Mouse (Mus musculus) MEL (cell line): ENCODE results near the gene Ager. TPM values are rescaled to one million over a fixed set of nuclear protein-coding genes. Genes with fewer than 3 reads are reported as not detected.

Experiments used
- DNase-seq: peaks from one replicate; pipeline ENCODE4 v3.0.0; 2011; ENCODE audit warnings: low read depth, low spot score
- H3K27ac ChIP-seq: 2 replicates; pipeline ENCODE4 v1.5.1; 2012; ENCODE audit warnings: low read depth, mild to moderate bottlenecking, control low read depth, low read length, moderate library complexity; ENCODE audit not compliant: control insufficient read depth
- H3K27me3 ChIP-seq, 2 experiments: fragments of 150-350 bp in 1 of 2; sonication (generic) in 1 of 2; 2 replicates each; pipeline ENCODE4 v1.6.1; 2012; ENCODE audit warnings: low read length in 2 of 2, mild to moderate bottlenecking in 2 of 2, improper control_type of control experiment in 1 of 2, moderate library complexity in 1 of 2; ENCODE audit not compliant: insufficient read depth in 2 of 2, control insufficient read depth in 1 of 2
- H3K36me3 ChIP-seq, 2 experiments: 2 replicates each; pipeline ENCODE4 v1.6.1; 2012 to 2014; ENCODE audit warnings: low read length in 2 of 2, improper control_type of control experiment in 1 of 2, inconsistent platforms in 1 of 2, mild to moderate bottlenecking in 1 of 2; ENCODE audit not compliant: insufficient read depth in 2 of 2, control insufficient read depth in 1 of 2
- H3K4me1 ChIP-seq, 2 experiments: fragments of 150-350 bp in 1 of 2; sonication (generic) in 1 of 2; 2 replicates each; pipeline ENCODE4 v1.6.1; 2012; ENCODE audit warnings: low read length in 2 of 2, improper control_type of control experiment in 1 of 2, mild to moderate bottlenecking in 1 of 2; ENCODE audit not compliant: insufficient read depth in 2 of 2, control insufficient read depth in 1 of 2
- H3K4me3 ChIP-seq, 2 experiments: fragments of 150-350 bp in 1 of 2; sonication (generic) in 1 of 2; 2 replicates each; pipeline ENCODE4 v1.5.1; 2012; ENCODE audit warnings: low read depth in 2 of 2, low read length in 2 of 2, mild to moderate bottlenecking in 2 of 2, moderate library complexity in 2 of 2, control low read depth in 1 of 2, improper control_type of control experiment in 1 of 2; ENCODE audit not compliant: control insufficient read depth in 1 of 2, insufficient read depth in 1 of 2
- H3K79me2 ChIP-seq: 2 replicates; pipeline ENCODE4 v1.6.1; 2012; ENCODE audit warnings: mild to moderate bottlenecking, low read length, moderate library complexity; ENCODE audit not compliant: control insufficient read depth, poor library complexity, insufficient read depth
- H3K9ac ChIP-seq: 2 replicates; pipeline ENCODE4 v1.6.1; 2012; ENCODE audit warnings: low read depth, mild to moderate bottlenecking, control low read depth, low read length, moderate library complexity; ENCODE audit not compliant: control insufficient read depth, poor library complexity, severe bottlenecking
- H3K9me3 ChIP-seq: fragments of 150-350 bp; sonication (generic); replicated peaks from 2 replicates; pipeline ENCODE4 v1.6.1; 2012; ENCODE audit warnings: mild to moderate bottlenecking, low read length, improper control_type of control experiment, moderate library complexity; ENCODE audit not compliant: insufficient read depth
- BHLHE40 ChIP-seq: IDR thresholded peaks from 2 replicates; pipeline ENCODE4 v1.6.1; 2012; ENCODE audit warnings: low read depth, mild to moderate bottlenecking, inconsistent platforms, low read length, improper control_type of control experiment, borderline replicate concordance
- CHD1 ChIP-seq: IDR thresholded peaks from 2 replicates; pipeline ENCODE4 v1.6.1; 2012; ENCODE audit warnings: low read depth, mild to moderate bottlenecking, inconsistent platforms, low read length, improper control_type of control experiment
- CHD2 ChIP-seq: IDR thresholded peaks from 2 replicates; pipeline ENCODE4 v1.6.1; 2011; ENCODE audit warnings: low read length, improper control_type of control experiment
- CTCF ChIP-seq, 3 experiments: IDR thresholded peaks in 2 of 3; conservative IDR thresholded peaks in 1 of 3; 2 replicates each; pipeline ENCODE4 v1.5.1; 2011 to 2012; ENCODE audit warnings: low read length in 3 of 3, low read depth in 2 of 3, mild to moderate bottlenecking in 2 of 3, improper control_type of control experiment in 1 of 3, inconsistent platforms in 1 of 3, mixed read lengths in 1 of 3, moderate library complexity in 1 of 3; ENCODE audit not compliant: control insufficient read depth in 1 of 3, insufficient read depth in 1 of 3, poor library complexity in 1 of 3, severe bottlenecking in 1 of 3
- EP300 ChIP-seq, 2 experiments: IDR thresholded peaks; 2 replicates each; pipeline ENCODE4 v1.6.1; 2011; ENCODE audit warnings: improper control_type of control experiment in 2 of 2, low read length in 2 of 2, low read depth in 1 of 2, mild to moderate bottlenecking in 1 of 2
- ETS1 ChIP-seq: IDR thresholded peaks from 2 replicates; pipeline ENCODE4 v1.6.1; 2012; ENCODE audit warnings: low read depth, mild to moderate bottlenecking, inconsistent platforms, low read length, improper control_type of control experiment, moderate library complexity
- GABPA ChIP-seq: IDR thresholded peaks from 2 replicates; pipeline ENCODE4 v1.6.1; 2012; ENCODE audit warnings: low read depth, mild to moderate bottlenecking, inconsistent platforms, low read length, improper control_type of control experiment, moderate library complexity
- GATA1 ChIP-seq: IDR thresholded peaks from 2 replicates; pipeline ENCODE4 v1.6.1; 2011; ENCODE audit warnings: low read depth, low read length, improper control_type of control experiment
- HCFC1 ChIP-seq: IDR thresholded peaks from 2 replicates; pipeline ENCODE4 v1.6.1; 2012; ENCODE audit warnings: low read depth, mild to moderate bottlenecking, inconsistent platforms, low read length, improper control_type of control experiment, moderate library complexity
- JUND ChIP-seq: IDR thresholded peaks from 2 replicates; pipeline ENCODE4 v1.6.1; 2011; ENCODE audit warnings: low read depth, mild to moderate bottlenecking, improper control_type of control experiment, low read length
- KAT2A ChIP-seq: conservative IDR thresholded peaks from 2 replicates; pipeline ENCODE4 v1.6.1; 2012; ENCODE audit warnings: low read depth, low read length, improper control_type of control experiment, inconsistent platforms
- MAX ChIP-seq: IDR thresholded peaks from 2 replicates; pipeline ENCODE4 v1.6.1; 2011; ENCODE audit warnings: low read length, improper control_type of control experiment
- MEF2A ChIP-seq: IDR thresholded peaks from 2 replicates; pipeline ENCODE4 v1.6.1; 2014; ENCODE audit warnings: low read depth, mild to moderate bottlenecking, inconsistent platforms, low read length, improper control_type of control experiment; ENCODE audit not compliant: poor library complexity, insufficient replicate concordance, severe bottlenecking; ENCODE audit errors: extremely low read depth
- MXI1 ChIP-seq: IDR thresholded peaks from 2 replicates; pipeline ENCODE4 v1.6.1; 2011; ENCODE audit warnings: mild to moderate bottlenecking, low read depth, low read length, improper control_type of control experiment
- MYB ChIP-seq: IDR thresholded peaks from 2 replicates; pipeline ENCODE4 v1.6.1; 2011; ENCODE audit warnings: mild to moderate bottlenecking, low read depth, low read length, improper control_type of control experiment
- NELFE ChIP-seq: IDR thresholded peaks from 2 replicates; pipeline ENCODE4 v1.6.1; 2011; ENCODE audit warnings: low read depth, low read length, improper control_type of control experiment
- NRF1 ChIP-seq: IDR thresholded peaks from 2 replicates; pipeline ENCODE4 v1.6.1; 2014; ENCODE audit warnings: low read depth, mild to moderate bottlenecking, inconsistent platforms, low read length, improper control_type of control experiment, moderate library complexity; ENCODE audit not compliant: poor library complexity, insufficient read depth, severe bottlenecking
- POLR2A ChIP-seq, 2 experiments: IDR thresholded peaks; 2 replicates each; pipeline ENCODE4 v1.6.1; 2011 to 2012; ENCODE audit warnings: low read length in 2 of 2, mild to moderate bottlenecking in 2 of 2, control low read depth in 1 of 2, improper control_type of control experiment in 1 of 2, low read depth in 1 of 2, moderate library complexity in 1 of 2; ENCODE audit not compliant: control insufficient read depth in 1 of 2, insufficient read depth in 1 of 2, poor library complexity in 1 of 2
- POLR2AphosphoS5 ChIP-seq: IDR thresholded peaks from 2 replicates; pipeline ENCODE4 v1.6.1; 2012; ENCODE audit warnings: low read depth, borderline replicate concordance, mild to moderate bottlenecking, inconsistent platforms, low read length, moderate library complexity, mixed read lengths
- RAD21 ChIP-seq: IDR thresholded peaks from 2 replicates; pipeline ENCODE4 v1.6.1; 2011; ENCODE audit warnings: mild to moderate bottlenecking, low read depth, low read length, improper control_type of control experiment
- RCOR1 ChIP-seq: IDR thresholded peaks from 2 replicates; pipeline ENCODE4 v1.6.1; 2012; ENCODE audit warnings: low read depth, mild to moderate bottlenecking, inconsistent platforms, low read length, improper control_type of control experiment
- SIN3A ChIP-seq: IDR thresholded peaks from 2 replicates; pipeline ENCODE4 v1.6.1; 2012; ENCODE audit warnings: low read length, improper control_type of control experiment, inconsistent platforms
- SMC3 ChIP-seq: IDR thresholded peaks from 2 replicates; pipeline ENCODE4 v1.6.1; 2011; ENCODE audit warnings: low read depth, low read length, improper control_type of control experiment
- TAL1 ChIP-seq: IDR thresholded peaks from 2 replicates; pipeline ENCODE4 v1.6.1; 2012; ENCODE audit warnings: mild to moderate bottlenecking, inconsistent platforms, low read length, moderate library complexity, mixed read lengths
- TBP ChIP-seq: IDR thresholded peaks from 2 replicates; pipeline ENCODE4 v1.8.0; 2011; ENCODE audit warnings: low read depth, low read length, improper control_type of control experiment
- UBTF ChIP-seq: IDR thresholded peaks from 2 replicates; pipeline ENCODE4 v1.6.1; 2012; ENCODE audit warnings: low read depth, mild to moderate bottlenecking, inconsistent platforms, low read length, improper control_type of control experiment, moderate library complexity, borderline replicate concordance; ENCODE audit not compliant: insufficient read depth
- USF1 ChIP-seq: IDR thresholded peaks from 2 replicates; pipeline ENCODE4 v1.6.1; 2014; ENCODE audit warnings: low read depth, mild to moderate bottlenecking, inconsistent platforms, low read length, improper control_type of control experiment, moderate library complexity
- USF2 ChIP-seq, 2 experiments: IDR thresholded peaks; 2 replicates each; pipeline ENCODE4 v1.6.1; 2011 to 2012; ENCODE audit warnings: improper control_type of control experiment in 2 of 2, low read length in 2 of 2, borderline replicate concordance in 1 of 2, inconsistent platforms in 1 of 2, low read depth in 1 of 2, mild to moderate bottlenecking in 1 of 2; ENCODE audit not compliant: insufficient read depth in 1 of 2
- ZC3H11A ChIP-seq: IDR thresholded peaks from 2 replicates; pipeline ENCODE4 v1.6.1; 2012; ENCODE audit warnings: low read depth, mild to moderate bottlenecking, inconsistent platforms, low read length, improper control_type of control experiment
- ZKSCAN1 ChIP-seq: IDR thresholded peaks from 2 replicates; pipeline ENCODE4 v1.6.1; 2012; ENCODE audit warnings: low read depth, mild to moderate bottlenecking, inconsistent platforms, low read length, improper control_type of control experiment, moderate library complexity
- ZMIZ1 ChIP-seq: IDR thresholded peaks from 2 replicates; pipeline ENCODE4 v1.6.1; 2012; ENCODE audit warnings: low read depth, mild to moderate bottlenecking, inconsistent platforms, low read length, improper control_type of control experiment, moderate library complexity
- ZNF384 ChIP-seq: IDR thresholded peaks from 2 replicates; pipeline ENCODE4 v1.6.1; 2012; ENCODE audit warnings: low read depth, mild to moderate bottlenecking, inconsistent platforms, low read length, improper control_type of control experiment
- polyA plus RNA-seq, 2 experiments: library from polyadenylated mRNA; stranded (reverse) in 1 of 2; unstranded in 1 of 2; fragments of >175 nt in 1 of 2; fragments of >200 nt in 1 of 2; gene quantifications; 2 replicates each; pipeline versions ENCODE4 v1.2.1 to v1.2.4; 2012; ENCODE audit warnings: low replicate concordance in 2 of 2, low read depth in 1 of 2; ENCODE audit not compliant: insufficient read length in 2 of 2, insufficient read depth in 1 of 2, missing spikeins in 1 of 2
- total RNA-seq: library from RNA; depleted of rRNA; stranded (reverse); fragments of 300-350 nt; gene quantifications from 2 replicates; pipeline ENCODE4 v1.2.3, GENCODE M21; 2012

The Ager gene
- total and polyA plus RNA-seq, 3 experiments = 0.27 to 3.7 TPM; not detected in 1

GRCm38 (mm10) chr17:34549843-34550242 lies 47.8 kb upstream of the Ager start:
- no peaks in the 10 kb centered on the region for H3K9me3 ChIP-seq
- H3K27me3 ChIP-seq = no peaks in the 10 kb centered on the region; a peak in 2 of 4 replicates
- DNase-seq = no peak
- H3K79me2 ChIP-seq = no peaks in the 10 kb centered on the region
- no peaks in the 10 kb centered on the region for H3K4me1 ChIP-seq
- H3K36me3 ChIP-seq = no peaks in the 10 kb centered on the region
- no peak overlapping the region for H3K27ac ChIP-seq
- no peak for TF ChIP-seq MYB
- no peak for TF ChIP-seq TBP
- no peak for TF ChIP-seq CHD1
- H3K9ac ChIP-seq = no peak overlapping the region
- no peak overlapping the region for H3K4me3 ChIP-seq

DNA sequence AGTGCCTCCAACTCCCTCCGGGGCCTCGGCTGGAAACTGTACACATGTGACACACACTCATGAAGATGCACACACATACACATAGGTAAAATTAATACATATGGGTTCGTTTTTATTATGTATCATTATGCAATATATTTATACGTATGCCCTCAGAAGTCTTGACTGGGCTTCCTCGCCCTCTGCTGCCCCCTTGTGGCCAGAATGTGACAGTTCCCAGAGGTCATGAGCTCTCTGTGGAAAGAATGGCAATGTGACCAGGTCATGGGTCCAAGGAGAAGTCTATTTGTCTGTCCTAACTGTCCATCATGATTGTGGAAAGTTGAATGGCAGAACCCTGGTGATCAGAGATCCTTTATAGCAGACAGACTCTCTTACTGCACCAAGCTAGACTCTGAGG lies 42.2 kb upstream of the Ager start:
- Histone ChIP-seq H3K36me3 (peaks cover 0 to 4% of the 10 kb centered on the region in 2 experiments; a peak in 2 of 4 replicates), H3K4me3 (no peak overlapping the region), H3K27me3 (no peaks in the 10 kb centered on the region; a peak in 2 of 4 replicates), H3K27ac (no peak overlapping the region), H3K9ac (no peak overlapping the region), H3K9me3 (no peaks in the 10 kb centered on the region), H3K79me2 (no peaks in the 10 kb centered on the region), H3K4me1 (peaks cover 3 to 7% of the 10 kb centered on the region in 2 experiments)
- peak; percentile 75 for DNase-seq
- TF ChIP-seq ZMIZ1 = no peak
- TF ChIP-seq ZKSCAN1 = no peak
- TF ChIP-seq CHD1 = no peak
- no peak for TF ChIP-seq MAX
- TF ChIP-seq NRF1 = no peak
- no peak for TF ChIP-seq GABPA
- no peak for TF ChIP-seq MXI1
- no peak for TF ChIP-seq NELFE
- TF ChIP-seq RCOR1 = no peak
- peak; percentile 60 for TF ChIP-seq ZC3H11A
- no peak for TF ChIP-seq JUND
- peak; percentile 74 for TF ChIP-seq RAD21
- TF ChIP-seq ZNF384 = no peak
- TF ChIP-seq SMC3 = peak; percentile 82
- TF ChIP-seq POLR2A (IDR thresholded peaks at IDR 0.05; ENCODE audit: control insufficient read depth in 1 of 2, insufficient read depth in 1 of 2, low read depth in 1 of 2, low read length in 2 of 2, poor library complexity in 1 of 2) = no peak
- no peak for TF ChIP-seq CHD2
- TF ChIP-seq CTCF (IDR thresholded peaks at IDR 0.05 in 2 of 3, conservative IDR thresholded peaks at IDR 0.05 in 1 of 3; ENCODE audit: control insufficient read depth in 1 of 3, insufficient read depth in 1 of 3, low read depth in 2 of 3, low read length in 3 of 3, poor library complexity in 1 of 3, severe bottlenecking in 1 of 3) = peak; percentile 88 to 91 (median 89)
- TF ChIP-seq USF2 (IDR thresholded peaks at IDR 0.05; ENCODE audit: borderline replicate concordance in 1 of 2, insufficient read depth in 1 of 2, low read depth in 1 of 2, low read length in 2 of 2) = no peak
- TF ChIP-seq HCFC1 = no peak
- TF ChIP-seq SIN3A = no peak
- TF ChIP-seq MEF2A = no peak
- TF ChIP-seq POLR2AphosphoS5 = no peak
- TF ChIP-seq TAL1 = no peak
- 0 out of 2 replicates have a peak, but pooled peaks have one; percentile 10 for TF ChIP-seq USF1
- no peak for TF ChIP-seq UBTF
- TF ChIP-seq MYB = no peak
- TF ChIP-seq EP300 (IDR thresholded peaks at IDR 0.05; ENCODE audit: low read depth in 1 of 2, low read length in 2 of 2) = no peak
- TF ChIP-seq ETS1 = no peak
- TF ChIP-seq KAT2A = no peak
- no peak for TF ChIP-seq BHLHE40
- no peak for TF ChIP-seq GATA1
